Mouse (Mus musculus): ENCODE measurements at regions not wholly inside any gene's neighbourhood (a gene's known extent, or its start where the extent isn't known, plus 50 kb on each side); places are given as distances from the start of the nearest gene placed in this dataset.

GRCm38 (mm10) chr13:57332976-57333375, 437.2 kb upstream of the Trpc7 start:
- no peak overlapping the region for H3K9ac ChIP-seq (replicated peaks; ENCODE audit: low read depth, low read length)
- H3K4me3 ChIP-seq (ENCODE audit: low read depth, low read length) = no peak overlapping the region
- no peaks in the 10 kb centered on the region for H3K27me3 ChIP-seq (ENCODE audit: control insufficient read depth, insufficient read depth, low read length)
- H3K9me3 ChIP-seq (ENCODE audit: control insufficient read depth, low read depth, low read length) = no peaks in the 10 kb centered on the region
- 0 out of 2 replicates have a peak, but pooled peaks cover 2% of the 10 kb centered on the region for H3K4me1 ChIP-seq (ENCODE audit: control insufficient read depth, insufficient read depth, low read length)
- H3K36me3 ChIP-seq (ENCODE audit: control insufficient read depth, insufficient read depth, low read length) = no peaks in the 10 kb centered on the region
- no peak overlapping the region for H3K27ac ChIP-seq (ENCODE audit: low read length)
- ATAC-seq (ENCODE audit: insufficient number of reproducible peaks, insufficient read depth, low FRiP score, low read depth) = no peak
- no peak overlapping the region for H3K4me2 ChIP-seq (replicated peaks; ENCODE audit: low read depth, low read length)
- WGBS = 64% methylated on average over 5 of the region's 5 CpGs

GRCm38 (mm10) chr13:57331868-57332267, 436.1 kb upstream of the Trpc7 start:
- no peaks in the 10 kb centered on the region for H3K27me3 ChIP-seq (ENCODE audit: control insufficient read depth, insufficient read depth, low read length)
- no peak overlapping the region for H3K9ac ChIP-seq (replicated peaks; ENCODE audit: low read depth, low read length)
- H3K36me3 ChIP-seq (ENCODE audit: control insufficient read depth, insufficient read depth, low read length) = no peaks in the 10 kb centered on the region
- H3K4me3 ChIP-seq (ENCODE audit: low read depth, low read length) = no peak overlapping the region
- H3K9me3 ChIP-seq (ENCODE audit: control insufficient read depth, low read depth, low read length) = no peaks in the 10 kb centered on the region
- no peak for ATAC-seq (ENCODE audit: insufficient number of reproducible peaks, insufficient read depth, low FRiP score, low read depth)
- WGBS = 60% methylated on average over 5 of the region's 5 CpGs
- H3K4me2 ChIP-seq (replicated peaks; ENCODE audit: low read depth, low read length) = no peak overlapping the region
- H3K27ac ChIP-seq (ENCODE audit: low read length) = no peak overlapping the region
- 0 out of 2 replicates have a peak, but pooled peaks cover 2% of the 10 kb centered on the region for H3K4me1 ChIP-seq (ENCODE audit: control insufficient read depth, insufficient read depth, low read length)

- H3K4me3 ChIP-seq (ENCODE audit: low read depth, low read length) = no peak overlapping the region
- no peak overlapping the region for H3K9ac ChIP-seq (replicated peaks; ENCODE audit: low read depth, low read length)
- H3K4me1 ChIP-seq (ENCODE audit: control insufficient read depth, insufficient read depth, low read length) = 0 out of 2 replicates have a peak, but pooled peaks cover 1% of the 10 kb centered on the region
- H3K9me3 ChIP-seq (ENCODE audit: control insufficient read depth, low read depth, low read length) = no peaks in the 10 kb centered on the region
- H3K27me3 ChIP-seq (ENCODE audit: control insufficient read depth, insufficient read depth, low read length) = no peaks in the 10 kb centered on the region
- no peak overlapping the region for H3K27ac ChIP-seq (ENCODE audit: low read length)
- no peaks in the 10 kb centered on the region for H3K36me3 ChIP-seq (ENCODE audit: control insufficient read depth, insufficient read depth, low read length)
- H3K4me2 ChIP-seq (replicated peaks; ENCODE audit: low read depth, low read length) = no peak overlapping the region
- no peak for ATAC-seq (ENCODE audit: insufficient number of reproducible peaks, insufficient read depth, low FRiP score, low read depth)
- WGBS = 74% methylated on average over 6 of the region's 6 CpGs
Measured at GRCm38 (mm10) chr13:57325306-57325925, 429.6 kb upstream of the Trpc7 start.

GRCm38 (mm10) chr13:57316211-57317005, 420.6 kb upstream of the Trpc7 start:
- H3K4me1 ChIP-seq (ENCODE audit: control insufficient read depth, insufficient read depth, low read length) = peaks cover 9% of the 10 kb centered on the region; the same call in 1 of the 2 replicates
- no peak overlapping the region for H3K27ac ChIP-seq (ENCODE audit: low read length)
- H3K9me3 ChIP-seq (ENCODE audit: control insufficient read depth, low read depth, low read length) = no peaks in the 10 kb centered on the region
- H3K27me3 ChIP-seq (ENCODE audit: control insufficient read depth, insufficient read depth, low read length) = no peaks in the 10 kb centered on the region
- H3K4me3 ChIP-seq (ENCODE audit: low read depth, low read length) = no peak overlapping the region
- H3K9ac ChIP-seq (replicated peaks; ENCODE audit: low read depth, low read length) = no peak overlapping the region
- H3K4me2 ChIP-seq (replicated peaks; ENCODE audit: low read depth, low read length) = no peak overlapping the region
- H3K36me3 ChIP-seq (ENCODE audit: control insufficient read depth, insufficient read depth, low read length) = no peaks in the 10 kb centered on the region
- 38% methylated on average over 11 of the region's 11 CpGs for WGBS
- no peak for ATAC-seq (ENCODE audit: insufficient number of reproducible peaks, insufficient read depth, low FRiP score, low read depth)

GRCm38 (mm10) chr13:57314512-57314911, 418.7 kb upstream of the Trpc7 start:
- H3K4me1 ChIP-seq (ENCODE audit: control insufficient read depth, insufficient read depth, low read length) = peaks cover 9% of the 10 kb centered on the region; the same call in 1 of the 2 replicates
- no peak for ATAC-seq (ENCODE audit: insufficient number of reproducible peaks, insufficient read depth, low FRiP score, low read depth)
- H3K4me3 ChIP-seq (ENCODE audit: low read depth, low read length) = no peak overlapping the region
- no peak overlapping the region for H3K27ac ChIP-seq (ENCODE audit: low read length)
- no peaks in the 10 kb centered on the region for H3K36me3 ChIP-seq (ENCODE audit: control insufficient read depth, insufficient read depth, low read length)
- 44% methylated on average over 9 of the region's 9 CpGs for WGBS
- H3K27me3 ChIP-seq (ENCODE audit: control insufficient read depth, insufficient read depth, low read length) = no peaks in the 10 kb centered on the region
- H3K4me2 ChIP-seq (replicated peaks; ENCODE audit: low read depth, low read length) = no peak overlapping the region
- no peaks in the 10 kb centered on the region for H3K9me3 ChIP-seq (ENCODE audit: control insufficient read depth, low read depth, low read length)
- no peak overlapping the region for H3K9ac ChIP-seq (replicated peaks; ENCODE audit: low read depth, low read length)

GRCm38 (mm10) chr13:57313731-57314130, 417.9 kb upstream of the Trpc7 start:
- H3K27ac ChIP-seq (ENCODE audit: low read length) = no peak overlapping the region
- H3K36me3 ChIP-seq (ENCODE audit: control insufficient read depth, insufficient read depth, low read length) = no peaks in the 10 kb centered on the region
- H3K9me3 ChIP-seq (ENCODE audit: control insufficient read depth, low read depth, low read length) = no peaks in the 10 kb centered on the region
- no peak for ATAC-seq (ENCODE audit: insufficient number of reproducible peaks, insufficient read depth, low FRiP score, low read depth)
- H3K4me3 ChIP-seq (ENCODE audit: low read depth, low read length) = no peak overlapping the region
- 61% methylated on average over 2 of the region's 2 CpGs for WGBS
- no peaks in the 10 kb centered on the region for H3K27me3 ChIP-seq (ENCODE audit: control insufficient read depth, insufficient read depth, low read length)
- H3K9ac ChIP-seq (replicated peaks; ENCODE audit: low read depth, low read length) = no peak overlapping the region
- H3K4me2 ChIP-seq (replicated peaks; ENCODE audit: low read depth, low read length) = no peak overlapping the region
- H3K4me1 ChIP-seq (ENCODE audit: control insufficient read depth, insufficient read depth, low read length) = peaks cover 9% of the 10 kb centered on the region; the same call in 1 of the 2 replicates

- 47% methylated on average over 2 of the region's 2 CpGs for WGBS
- no peak overlapping the region for H3K27ac ChIP-seq (ENCODE audit: low read length)
Measured at GRCm38 (mm10) chr13:57311235-57311634, 415.4 kb upstream of the Trpc7 start.

GRCm38 (mm10) chr13:57309618-57310017, 413.8 kb upstream of the Trpc7 start:
- Histone ChIP-seq H3K4me1 (ENCODE audit: control insufficient read depth, insufficient read depth, low read length) (no peaks in the 10 kb centered on the region), H3K9ac (replicated peaks; ENCODE audit: low read depth, low read length) (no peak overlapping the region), H3K36me3 (ENCODE audit: control insufficient read depth, insufficient read depth, low read length) (no peaks in the 10 kb centered on the region), H3K4me3 (ENCODE audit: low read depth, low read length) (no peak overlapping the region), H3K27me3 (ENCODE audit: control insufficient read depth, insufficient read depth, low read length) (no peaks in the 10 kb centered on the region), H3K9me3 (ENCODE audit: control insufficient read depth, low read depth, low read length) (no peaks in the 10 kb centered on the region), H3K4me2 (replicated peaks; ENCODE audit: low read depth, low read length) (no peak overlapping the region), H3K27ac (ENCODE audit: low read length) (no peak overlapping the region)
- whole genome bisulfite sequencing = 86% methylated on average over 4 of the region's 4 CpGs
- ATAC-seq (ENCODE audit: insufficient number of reproducible peaks, insufficient read depth, low FRiP score, low read depth) = no peak

More at GRCm38 (mm10) chr13:57311235-57311634, 415.4 kb upstream of the Trpc7 start:
- no peak for ATAC-seq (ENCODE audit: insufficient number of reproducible peaks, insufficient read depth, low FRiP score, low read depth)
- H3K9ac ChIP-seq (replicated peaks; ENCODE audit: low read depth, low read length) = no peak overlapping the region
- peaks cover 2% of the 10 kb centered on the region; the same call in 1 of the 2 replicates for H3K4me1 ChIP-seq (ENCODE audit: control insufficient read depth, insufficient read depth, low read length)
- H3K27me3 ChIP-seq (ENCODE audit: control insufficient read depth, insufficient read depth, low read length) = no peaks in the 10 kb centered on the region
- no peak overlapping the region for H3K4me2 ChIP-seq (replicated peaks; ENCODE audit: low read depth, low read length)
- H3K36me3 ChIP-seq (ENCODE audit: control insufficient read depth, insufficient read depth, low read length) = no peaks in the 10 kb centered on the region
- no peak overlapping the region for H3K4me3 ChIP-seq (ENCODE audit: low read depth, low read length)
- H3K9me3 ChIP-seq (ENCODE audit: control insufficient read depth, low read depth, low read length) = no peaks in the 10 kb centered on the region

All from stomach, embryonic 14.5 days (tissue).